Mouse (Mus musculus): Measurements from ENCODE around the gene Igflr1.

Igflr1 gene

GRCm38 (mm10) chr7:30588676-30589434, 23.6 kb downstream of the Igflr1 start, which contains the start of gene Kmt2b:
Kmt2b (minus strand) TSS chr7:30588726.
- DNase-seq (ENCODE audit: low read depth, low spot score) = peak; percentile 93

GRCm38 (mm10) chr7:30589435-30590301, 24.4 kb downstream of the Igflr1 start:
- DNase-seq (ENCODE audit: low read depth, low spot score) = peak; percentile 82

GRCm38 (mm10) chr7:30590927-30591604, 25.8 kb downstream of the Igflr1 start:
- no peak for DNase-seq (ENCODE audit: low read depth, low spot score)

- DNase-seq (ENCODE audit: low read depth, low spot score) = no peak
These were observed 26.4 kb downstream of the Igflr1 start for GRCm38 (mm10) chr7:30591605-30591951.

GRCm38 (mm10) chr7:30592772-30593423, 27.7 kb downstream of the Igflr1 start:
- DNase-seq (ENCODE audit: low read depth, low spot score) = no peak

GRCm38 (mm10) chr7:30593579-30594509, 28.6 kb downstream of the Igflr1 start:
- no peak for DNase-seq (ENCODE audit: low read depth, low spot score)

GRCm38 (mm10) chr7:30594510-30595024, 29.3 kb downstream of the Igflr1 start:
- DNase-seq (ENCODE audit: low read depth, low spot score) = no peak

- DNase-seq (ENCODE audit: low read depth, low spot score) = no peak
These were observed 30.9 kb downstream of the Igflr1 start for GRCm38 (mm10) chr7:30596093-30596492.

- DNase-seq (ENCODE audit: low read depth, low spot score) = no peak
These were observed 31.6 kb downstream of the Igflr1 start for GRCm38 (mm10) chr7:30596811-30597210.

GRCm38 (mm10) chr7:30598786-30599185, 33.6 kb downstream of the Igflr1 start, which contains the start of gene Zbtb32:
Zbtb32 (minus strand) TSS chr7:30598909.
- DNase-seq (ENCODE audit: low read depth, low spot score) = no peak

GRCm38 (mm10) chr7:30599933-30600353, 34.7 kb downstream of the Igflr1 start:
- peak; percentile 83 for DNase-seq (ENCODE audit: low read depth, low spot score)

GRCm38 (mm10) chr7:30600651-30601050, 35.4 kb downstream of the Igflr1 start:
- DNase-seq (ENCODE audit: low read depth, low spot score) = no peak

GRCm38 (mm10) chr7:30602583-30602982, 37.4 kb downstream of the Igflr1 start:
- DNase-seq (ENCODE audit: low read depth, low spot score) = no peak

GRCm38 (mm10) chr7:30604424-30604823, 39.2 kb downstream of the Igflr1 start:
- DNase-seq (ENCODE audit: low read depth, low spot score) = no peak

- DNase-seq (ENCODE audit: low read depth, low spot score) = no peak
These were observed 39.7 kb downstream of the Igflr1 start for GRCm38 (mm10) chr7:30604944-30605343.

GRCm38 (mm10) chr7:30607706-30608309, 42.6 kb downstream of the Igflr1 start:
- no peak for DNase-seq (ENCODE audit: low read depth, low spot score)

GRCm38 (mm10) chr7:30608476-30608875, 43.2 kb downstream of the Igflr1 start:
- DNase-seq (ENCODE audit: low read depth, low spot score) = no peak

- DNase-seq (ENCODE audit: low read depth, low spot score) = no peak
These were observed 44.8 kb downstream of the Igflr1 start for GRCm38 (mm10) chr7:30610043-30610442.

GRCm38 (mm10) chr7:30612654-30613402, 47.6 kb downstream of the Igflr1 start, which contains the start of gene Upk1a:
Upk1a (minus strand) TSS chr7:30612847.
- no peak for DNase-seq (ENCODE audit: low read depth, low spot score)

Measured in retina, postnatal 7 days (tissue).